Mouse (Mus musculus): ENCODE results near the gene Lrrc8c. TPM values are rescaled to one million over a fixed set of nuclear protein-coding genes. Genes with fewer than 3 reads are reported as not detected.

Gene Lrrc8c
- polyA plus RNA-seq, 1 experiment from 2014 or later = 12.8 TPM

DNA sequence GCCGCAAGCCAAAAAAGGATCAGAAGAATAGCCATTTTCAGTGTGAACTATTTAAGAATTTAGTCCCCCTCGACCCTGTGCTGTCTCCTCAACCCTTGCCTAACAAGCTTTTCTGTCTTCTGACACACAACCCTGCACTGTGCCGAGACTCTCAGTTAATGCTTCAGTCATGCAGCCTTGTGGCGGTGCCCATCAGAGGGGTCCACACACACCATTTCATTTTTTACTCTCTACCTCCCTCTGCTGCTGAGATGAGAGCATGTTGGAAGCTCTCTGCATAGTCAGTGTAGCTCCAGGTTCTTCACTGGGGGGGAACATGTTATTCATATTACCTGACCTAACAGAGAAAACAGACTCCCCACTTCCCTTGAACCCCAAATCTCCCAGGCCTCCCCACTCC is 27.8 kb upstream of the Lrrc8c start:
- Histone ChIP-seq H3K4me1 (ENCODE audit: control insufficient read depth, insufficient read depth, low read length) (peaks cover 36% of the 10 kb centered on the region), H3K4me2 (no peak overlapping the region)
- ATAC-seq (ENCODE audit: low FRiP score) = peak; percentile 33; the same call in 1 of the 2 replicates

GRCm38 (mm10) chr5:105492367-105493246 is 26.6 kb upstream of the Lrrc8c start:
- Histone ChIP-seq H3K9ac (ENCODE audit: low read length) (no peak overlapping the region), H3K4me1 (ENCODE audit: control insufficient read depth, insufficient read depth, low read length) (peaks cover 36% of the 10 kb centered on the region), H3K9me3 (ENCODE audit: control insufficient read depth, low read length) (no peaks in the 10 kb centered on the region), H3K27ac (ENCODE audit: low read depth, low read length) (no peak overlapping the region), H3K4me3 (ENCODE audit: low read depth, low read length) (no peak overlapping the region), H3K4me2 (no peak overlapping the region), H3K27me3 (ENCODE audit: control insufficient read depth, insufficient read depth, low read length) (no peaks in the 10 kb centered on the region; the same call in 1 of the 2 replicates), H3K36me3 (ENCODE audit: control insufficient read depth, insufficient read depth, low read length) (no peaks in the 10 kb centered on the region)
- WGBS = 18% methylated on average over 10 of the region's 10 CpGs
- DNase-seq (ENCODE audit: low spot score, missing footprints) (peak; percentile 89), ATAC-seq (ENCODE audit: low FRiP score) (no peak; the same call in 1 of the 2 replicates)

More for the DNA sequence above, 27.8 kb upstream of the Lrrc8c start:
- Histone ChIP-seq H3K36me3 (ENCODE audit: control insufficient read depth, insufficient read depth, low read length) (no peaks in the 10 kb centered on the region), H3K27ac (ENCODE audit: low read depth, low read length) (no peak overlapping the region), H3K4me3 (ENCODE audit: low read depth, low read length) (no peak overlapping the region), H3K9me3 (ENCODE audit: control insufficient read depth, low read length) (no peaks in the 10 kb centered on the region), H3K27me3 (ENCODE audit: control insufficient read depth, insufficient read depth, low read length) (no peaks in the 10 kb centered on the region; the same call in 1 of the 2 replicates), H3K9ac (ENCODE audit: low read length) (no peak overlapping the region)
- DNase-seq (ENCODE audit: low spot score, missing footprints) = peak; percentile 85
- 54% methylated on average over 4 of the region's 4 CpGs for WGBS

DNA sequence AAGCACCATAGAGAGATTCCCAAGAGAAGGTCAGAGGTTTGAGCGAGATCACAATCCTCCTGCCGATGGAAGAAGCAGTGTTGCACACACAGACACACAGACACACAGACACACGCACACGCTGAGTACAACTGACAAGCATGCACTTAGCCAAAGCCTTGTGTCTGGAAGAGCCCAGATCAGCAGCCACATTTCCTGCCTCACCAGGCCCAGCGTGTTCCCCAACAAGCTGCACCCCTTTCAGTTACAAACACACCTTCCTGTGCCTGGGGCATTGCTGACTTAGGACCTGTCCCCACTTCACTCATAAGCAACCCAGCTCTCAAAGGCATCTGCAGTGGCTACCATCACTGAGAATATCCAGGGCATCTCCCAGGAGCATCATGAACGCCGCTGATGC is 25.8 kb upstream of the Lrrc8c start:
- whole genome bisulfite sequencing = 69% methylated on average over 7 of the region's 7 CpGs
- H3K27ac ChIP-seq (ENCODE audit: low read depth, low read length) = no peak overlapping the region
- no peaks in the 10 kb centered on the region; the same call in 1 of the 2 replicates for H3K27me3 ChIP-seq (ENCODE audit: control insufficient read depth, insufficient read depth, low read length)

DNA sequence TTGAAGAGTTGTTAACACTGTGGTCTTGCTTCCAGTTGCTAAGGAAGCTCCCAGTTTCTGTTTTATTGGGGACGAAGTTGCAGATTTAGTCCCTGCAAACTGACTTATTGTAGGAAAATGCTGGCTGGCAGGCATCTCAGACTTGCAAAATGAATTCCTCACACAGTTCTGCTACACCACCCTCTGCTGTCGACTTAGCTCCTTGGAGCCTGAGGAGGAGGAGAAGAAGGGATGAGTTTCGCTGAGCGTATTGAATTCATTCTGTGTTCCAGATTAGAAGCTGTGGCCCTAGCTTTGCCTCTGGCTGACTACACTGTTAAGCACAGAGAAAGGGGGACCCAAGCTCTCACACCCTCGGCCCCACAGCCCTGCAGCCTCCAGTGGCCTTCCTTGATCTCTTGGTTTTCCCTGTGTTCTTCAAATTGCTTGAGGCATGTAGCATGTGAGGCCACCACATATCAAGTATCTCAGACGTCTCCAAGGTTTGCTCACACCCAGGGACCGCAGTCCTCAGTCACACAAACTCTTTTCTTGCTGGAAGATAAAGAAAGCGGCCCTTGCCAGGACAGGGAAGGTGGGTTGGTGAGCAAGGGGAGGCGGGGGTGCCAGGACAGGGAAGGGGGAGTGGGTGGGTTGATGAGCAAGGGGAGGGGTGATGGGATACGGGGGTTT is 24.8 kb upstream of the Lrrc8c start:
- Histone ChIP-seq H3K36me3 (ENCODE audit: control insufficient read depth, insufficient read depth, low read length) (no peaks in the 10 kb centered on the region), H3K27ac (ENCODE audit: low read depth, low read length) (peak overlapping the region; percentile 47; the same call in 1 of the 2 replicates), H3K27me3 (ENCODE audit: control insufficient read depth, insufficient read depth, low read length) (no peaks in the 10 kb centered on the region; the same call in 1 of the 2 replicates), H3K4me2 (peak overlapping the region; percentile 42; the same call in 1 of the 2 replicates), H3K4me1 (ENCODE audit: control insufficient read depth, insufficient read depth, low read length) (peaks cover 38% of the 10 kb centered on the region), H3K9me3 (ENCODE audit: control insufficient read depth, low read length) (no peaks in the 10 kb centered on the region), H3K9ac (ENCODE audit: low read length) (no peak overlapping the region), H3K4me3 (ENCODE audit: low read depth, low read length) (no peak overlapping the region)
- 23% methylated on average over 10 of the region's 10 CpGs for WGBS
- peak; percentile 36; the same call in 1 of the 2 replicates for ATAC-seq (ENCODE audit: low FRiP score)
- DNase-seq (ENCODE audit: low spot score, missing footprints) = peak; percentile 89

More for the DNA sequence above, 25.8 kb upstream of the Lrrc8c start:
- DNase-seq (ENCODE audit: low spot score, missing footprints) = peak; percentile 83
- Histone ChIP-seq H3K4me2 (no peak overlapping the region), H3K4me1 (ENCODE audit: control insufficient read depth, insufficient read depth, low read length) (peaks cover 37% of the 10 kb centered on the region), H3K4me3 (ENCODE audit: low read depth, low read length) (no peak overlapping the region), H3K9me3 (ENCODE audit: control insufficient read depth, low read length) (no peaks in the 10 kb centered on the region), H3K36me3 (ENCODE audit: control insufficient read depth, insufficient read depth, low read length) (no peaks in the 10 kb centered on the region), H3K9ac (ENCODE audit: low read length) (no peak overlapping the region)
- ATAC-seq (ENCODE audit: low FRiP score) = no peak

GRCm38 (mm10) chr5:105494918-105495901 is 24.0 kb upstream of the Lrrc8c start:
- H3K4me2 ChIP-seq = peak overlapping the region; percentile 42
- H3K36me3 ChIP-seq (ENCODE audit: control insufficient read depth, insufficient read depth, low read length) = no peaks in the 10 kb centered on the region
- H3K9ac ChIP-seq (ENCODE audit: low read length) = no peak overlapping the region
- H3K27me3 ChIP-seq (ENCODE audit: control insufficient read depth, insufficient read depth, low read length) = no peaks in the 10 kb centered on the region; the same call in 1 of the 2 replicates
- WGBS = 6% methylated on average over 22 of the region's 24 CpGs
- no peak overlapping the region for H3K4me3 ChIP-seq (ENCODE audit: low read depth, low read length)
- peak; percentile 86 for ATAC-seq (ENCODE audit: low FRiP score)
- DNase-seq (ENCODE audit: low spot score, missing footprints) = peak; percentile 96
- no peaks in the 10 kb centered on the region for H3K9me3 ChIP-seq (ENCODE audit: control insufficient read depth, low read length)
- H3K4me1 ChIP-seq (ENCODE audit: control insufficient read depth, insufficient read depth, low read length) = peaks cover 38% of the 10 kb centered on the region
- H3K27ac ChIP-seq (ENCODE audit: low read depth, low read length) = 0 out of 2 replicates have a peak overlapping the region, but pooled peaks have one; percentile 3

- H3K9me3 ChIP-seq (ENCODE audit: control insufficient read depth, low read length) = no peaks in the 10 kb centered on the region
- H3K27me3 ChIP-seq (ENCODE audit: control insufficient read depth, insufficient read depth, low read length) = no peaks in the 10 kb centered on the region; the same call in 1 of the 2 replicates
- H3K4me3 ChIP-seq (ENCODE audit: low read depth, low read length) = no peak overlapping the region
- ATAC-seq (ENCODE audit: low FRiP score) (no peak), DNase-seq (ENCODE audit: low spot score, missing footprints) (no peak)
- no peaks in the 10 kb centered on the region for H3K36me3 ChIP-seq (ENCODE audit: control insufficient read depth, insufficient read depth, low read length)
- peaks cover 38% of the 10 kb centered on the region for H3K4me1 ChIP-seq (ENCODE audit: control insufficient read depth, insufficient read depth, low read length)
- H3K4me2 ChIP-seq = no peak overlapping the region
- 74% methylated on average over 4 of the region's 4 CpGs for WGBS
- no peak overlapping the region for H3K27ac ChIP-seq (ENCODE audit: low read depth, low read length)
- H3K9ac ChIP-seq (ENCODE audit: low read length) = no peak overlapping the region
Measured at GRCm38 (mm10) chr5:105496133-105496532, 23.1 kb upstream of the Lrrc8c start.

DNA sequence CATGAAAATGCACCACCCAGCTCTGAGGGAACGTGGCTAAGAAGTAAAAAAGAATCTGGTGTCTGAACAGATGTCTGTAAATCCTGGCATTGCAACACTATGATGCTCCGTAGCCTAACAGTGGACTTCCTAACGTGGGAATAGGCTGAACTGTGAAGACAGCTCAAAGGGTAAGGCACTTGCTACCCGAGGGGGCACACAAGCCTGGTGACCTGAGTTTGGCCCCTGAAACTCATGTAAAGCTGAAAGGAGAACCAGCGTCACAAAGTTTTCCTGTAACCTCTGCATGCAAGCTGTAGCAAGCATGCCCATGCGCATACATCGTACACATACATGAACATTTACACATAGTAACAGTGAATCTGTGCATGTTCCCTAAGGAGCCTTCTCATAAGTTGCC is 22.6 kb upstream of the Lrrc8c start:
- H3K36me3 ChIP-seq (ENCODE audit: control insufficient read depth, insufficient read depth, low read length) = no peaks in the 10 kb centered on the region
- H3K9me3 ChIP-seq (ENCODE audit: control insufficient read depth, low read length) = no peaks in the 10 kb centered on the region
- WGBS = 77% methylated on average over 7 of the region's 7 CpGs
- no peak overlapping the region for H3K9ac ChIP-seq (ENCODE audit: low read length)
- H3K4me1 ChIP-seq (ENCODE audit: control insufficient read depth, insufficient read depth, low read length) = peaks cover 38% of the 10 kb centered on the region
- H3K4me2 ChIP-seq = no peak overlapping the region
- no peak overlapping the region for H3K4me3 ChIP-seq (ENCODE audit: low read depth, low read length)
- peak; percentile 77 for DNase-seq (ENCODE audit: low spot score, missing footprints)
- H3K27ac ChIP-seq (ENCODE audit: low read depth, low read length) = no peak overlapping the region
- no peak for ATAC-seq (ENCODE audit: low FRiP score)
- no peaks in the 10 kb centered on the region; the same call in 1 of the 2 replicates for H3K27me3 ChIP-seq (ENCODE audit: control insufficient read depth, insufficient read depth, low read length)

- Histone ChIP-seq H3K4me2 (no peak overlapping the region), H3K4me1 (ENCODE audit: control insufficient read depth, insufficient read depth, low read length) (peaks cover 25% of the 10 kb centered on the region), H3K27ac (ENCODE audit: low read depth, low read length) (no peak overlapping the region), H3K36me3 (ENCODE audit: control insufficient read depth, insufficient read depth, low read length) (no peaks in the 10 kb centered on the region), H3K9me3 (ENCODE audit: control insufficient read depth, low read length) (no peaks in the 10 kb centered on the region), H3K9ac (ENCODE audit: low read length) (no peak overlapping the region), H3K27me3 (ENCODE audit: control insufficient read depth, insufficient read depth, low read length) (no peaks in the 10 kb centered on the region; the same call in 1 of the 2 replicates), H3K4me3 (ENCODE audit: low read depth, low read length) (no peak overlapping the region)
- no peak for ATAC-seq (ENCODE audit: low FRiP score)
- DNase-seq (ENCODE audit: low spot score, missing footprints) = peak; percentile 86
- WGBS = 45% methylated on average over 4 of the region's 4 CpGs
Measured at GRCm38 (mm10) chr5:105498429-105499000, 20.7 kb upstream of the Lrrc8c start.
